Mouse (Mus musculus) bone marrow, adult 2 months (tissue): Measurements from ENCODE around the gene Faap20. TPM values are rescaled to one million over a fixed set of nuclear protein-coding genes. Genes with fewer than 3 reads are reported as not detected.

ENCODE experiments used
- H3K27ac ChIP-seq: fragments of 200-500 bp; 2 replicates; pipeline ENCODE4 v1.5.1; 2012; ENCODE audit warnings: low read depth, mild to moderate bottlenecking, control low read depth, inconsistent platforms, low read length; ENCODE audit not compliant: control insufficient read depth, poor library complexity, insufficient read depth
- H3K4me1 ChIP-seq: fragments of 200-500 bp; 2 replicates; pipeline ENCODE4 v1.6.1; 2011; ENCODE audit warnings: low read length; ENCODE audit not compliant: control insufficient read depth, insufficient read depth
- H3K4me3 ChIP-seq: fragments of 200-500 bp; replicated peaks from 2 replicates; pipeline ENCODE3; 2011; ENCODE audit warnings: mild to moderate bottlenecking, low read depth, low read length, control low read depth; ENCODE audit not compliant: control insufficient read depth
- CTCF ChIP-seq: fragments of 200-500 bp; IDR thresholded peaks from 2 replicates; pipeline ENCODE4 v1.5.1; 2011; ENCODE audit warnings: low read length, control low read depth; ENCODE audit not compliant: control insufficient read depth, insufficient read depth
- POLR2A ChIP-seq: fragments of 200-500 bp; IDR thresholded peaks from 2 replicates; pipeline ENCODE4 v1.6.1; 2011; ENCODE audit warnings: low read depth, mild to moderate bottlenecking, control low read depth, low read length, borderline replicate concordance; ENCODE audit not compliant: control insufficient read depth
- WGBS: fragments of 180-500 bp; shearing (Covaris S2); methylation state at CpG from one replicate; pipeline ENCODE4 v1.1.7; 2018; 5-methylcytosine and 5-hydroxymethylcytosine counted together
- polyA plus RNA-seq: library from polyadenylated mRNA; stranded (reverse); fragments of >200 nt; gene quantifications from 2 replicates; pipeline ENCODE4 v1.2.4, GENCODE M21; 2011; ENCODE audit warnings: low replicate concordance; ENCODE audit not compliant: missing spikeins, insufficient read depth, insufficient read length

Gene Faap20
- polyA plus RNA-seq, 1 experiment, result 29.3 TPM

- Histone ChIP-seq H3K4me1 (peaks cover 4% of the 10 kb centered on the region), H3K4me3 (no peak overlapping the region), H3K27ac (no peak overlapping the region)
- TF ChIP-seq POLR2A, result no peak
- no peak for TF ChIP-seq CTCF
- WGBS, result 64% methylated on average over 7 of the region's 7 CpGs
Measured at GRCm38 (mm10) chr4:155304508-155305096, 55.0 kb downstream of the Faap20 start.

DNA sequence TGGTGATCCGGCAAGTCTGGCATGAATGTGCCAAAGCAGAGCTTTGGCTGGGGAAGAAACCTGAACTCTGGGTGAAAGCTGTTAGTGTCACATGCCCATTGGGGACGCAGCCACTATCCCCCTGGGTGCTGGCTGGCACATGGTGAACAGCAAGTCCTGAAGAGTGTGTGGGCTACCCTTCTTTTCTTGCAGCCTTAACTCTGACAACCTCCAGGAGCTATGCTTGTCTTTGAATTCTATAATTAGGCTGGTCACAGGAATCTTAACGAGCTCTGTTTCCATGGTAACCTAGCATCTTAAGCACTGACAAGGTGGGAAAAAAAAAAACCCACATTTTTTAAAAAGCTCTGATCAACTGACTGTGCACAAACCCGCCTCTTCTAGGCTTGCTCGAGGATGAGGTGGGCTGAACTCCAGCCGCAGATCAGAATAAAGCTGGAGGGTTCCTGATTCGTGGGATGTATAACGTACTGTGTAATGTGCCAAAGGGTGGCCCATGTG, 56.0 kb downstream of the Faap20 start:
- Histone ChIP-seq H3K4me1 (peaks cover 4% of the 10 kb centered on the region), H3K27ac (no peak overlapping the region), H3K4me3 (no peak overlapping the region)
- TF ChIP-seq POLR2A, result no peak
- no peak for TF ChIP-seq CTCF
- WGBS, result 77% methylated on average over 8 of the region's 8 CpGs

Other genes starting within 250 kb of the Faap20 start
- gene Plch2, start 193.0 kb upstream of the Faap20 start, polyA plus RNA-seq, result not detected in 2 replicates
- gene Pex10, start 182.8 kb upstream of the Faap20 start, polyA plus RNA-seq, result 3.4 and 12.1 TPM in 2 replicates
- 41.1 and 55.8 TPM in 2 replicates for gene Rer1, start 163.4 kb upstream of the Faap20 start, polyA plus RNA-seq
- 2.0 and 6.5 TPM in 2 replicates for gene Morn1, start 163.2 kb upstream of the Faap20 start, polyA plus RNA-seq
- 7.0 and 10.4 TPM in 2 replicates for gene Ski, start 27.2 kb upstream of the Faap20 start, polyA plus RNA-seq
- 1.9 TPM in 1 of 2 replicates, not detected in the other for gene Prkcz, start 111.6 kb downstream of the Faap20 start, polyA plus RNA-seq
- gene Gabrd, start 148.3 kb downstream of the Faap20 start, polyA plus RNA-seq, result not detected in 2 replicates
- 0.54 and 0.85 TPM in 2 replicates for gene Cfap74, start 159.4 kb downstream of the Faap20 start, polyA plus RNA-seq
- not detected in 2 replicates for gene Tmem52, start 219.3 kb downstream of the Faap20 start, polyA plus RNA-seq
- 78.1 and 115 TPM in 2 replicates for gene Gnb1, start 241.6 kb downstream of the Faap20 start, polyA plus RNA-seq